Mouse (Mus musculus): ENCODE results near the gene Lax1. TPM values are rescaled to one million over a fixed set of nuclear protein-coding genes. Genes with fewer than 3 reads are reported as not detected.
A peak's percentile ranks its signal among the peaks of the same experiment; 100 is the strongest.

Gene Lax1
- polyA plus RNA-seq, 1 experiment from 2014 or later, result 0.25 TPM

GRCm38 (mm10) chr1:133692195-133692594 lies 2.3 kb upstream of the Lax1 start:
- H3K4me3 ChIP-seq (ENCODE audit: low read depth, low read length), result no peak overlapping the region
- no peak overlapping the region for H3K4me2 ChIP-seq
- H3K27ac ChIP-seq (ENCODE audit: low read depth), result no peak overlapping the region
- ATAC-seq (ENCODE audit: insufficient read depth) (no peak), DNase-seq (no peak)
- no peaks in the 10 kb centered on the region for H3K27me3 ChIP-seq (ENCODE audit: insufficient read depth, low read length)
- H3K9me3 ChIP-seq (ENCODE audit: low read depth, low read length), result no peaks in the 10 kb centered on the region
- TF ChIP-seq CTCF (IDR thresholded peaks at IDR 0.05; ENCODE audit: low read depth), result no peak
- WGBS, result 40% methylated on average over 4 of the region's 4 CpGs
- H3K4me1 ChIP-seq (ENCODE audit: insufficient read depth), result peaks cover 20% of the 10 kb centered on the region
- no peaks in the 10 kb centered on the region for H3K36me3 ChIP-seq (ENCODE audit: insufficient read depth)
- H3K9ac ChIP-seq, result no peak overlapping the region

DNA sequence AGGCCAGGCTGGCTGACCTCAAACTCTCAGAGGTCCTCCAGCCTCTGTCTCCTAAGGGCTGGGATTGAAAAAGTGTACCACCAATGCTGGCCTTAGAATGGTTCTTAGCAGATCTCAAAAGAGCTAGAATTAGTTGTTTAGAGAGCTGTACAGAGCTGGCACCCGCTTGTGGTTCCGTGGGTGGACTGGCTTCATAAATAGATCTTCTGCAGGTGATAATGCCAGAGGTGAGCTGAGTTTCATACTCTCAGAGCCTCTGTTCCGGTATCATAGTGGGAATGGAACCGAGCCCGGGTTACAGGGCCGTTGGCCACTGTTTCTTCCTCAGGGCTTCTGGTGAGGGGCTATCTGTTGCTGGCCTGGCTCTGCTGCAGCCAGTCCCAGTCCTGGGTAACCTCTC lies 1.1 kb upstream of the Lax1 start:
- Histone ChIP-seq H3K27me3 (ENCODE audit: insufficient read depth, low read length) (no peaks in the 10 kb centered on the region), H3K36me3 (ENCODE audit: insufficient read depth) (no peaks in the 10 kb centered on the region), H3K4me1 (ENCODE audit: insufficient read depth) (peaks cover 16% of the 10 kb centered on the region), H3K27ac (ENCODE audit: low read depth) (no peak overlapping the region), H3K4me3 (ENCODE audit: low read depth, low read length) (no peak overlapping the region), H3K4me2 (no peak overlapping the region), H3K9ac (no peak overlapping the region), H3K9me3 (ENCODE audit: low read depth, low read length) (no peaks in the 10 kb centered on the region)
- ATAC-seq (ENCODE audit: insufficient read depth) (no peak), DNase-seq (no peak)
- WGBS, result 88% methylated on average over 6 of the region's 6 CpGs
- TF ChIP-seq CTCF (IDR thresholded peaks at IDR 0.05; ENCODE audit: low read depth), result no peak

GRCm38 (mm10) chr1:133688301-133688700 lies 1.6 kb downstream of the Lax1 start:
- H3K4me2 ChIP-seq, result no peak overlapping the region
- DNase-seq (no peak), ATAC-seq (ENCODE audit: insufficient read depth) (no peak)
- no peak for TF ChIP-seq CTCF (IDR thresholded peaks at IDR 0.05; ENCODE audit: low read depth)
- 0 out of 2 replicates have a peak, but pooled peaks cover 2% of the 10 kb centered on the region for H3K4me1 ChIP-seq (ENCODE audit: insufficient read depth)
- H3K4me3 ChIP-seq (ENCODE audit: low read depth, low read length), result no peak overlapping the region
- 69% methylated on average over 7 of the region's 7 CpGs for WGBS
- no peak overlapping the region for H3K27ac ChIP-seq (ENCODE audit: low read depth)
- no peak overlapping the region for H3K9ac ChIP-seq
- H3K27me3 ChIP-seq (ENCODE audit: insufficient read depth, low read length), result no peaks in the 10 kb centered on the region
- no peaks in the 10 kb centered on the region for H3K9me3 ChIP-seq (ENCODE audit: low read depth, low read length)
- no peaks in the 10 kb centered on the region for H3K36me3 ChIP-seq (ENCODE audit: insufficient read depth)

- H3K4me3 ChIP-seq (ENCODE audit: low read depth, low read length), result no peak overlapping the region
- no peak overlapping the region for H3K27ac ChIP-seq (ENCODE audit: low read depth)
- H3K36me3 ChIP-seq (ENCODE audit: insufficient read depth), result no peaks in the 10 kb centered on the region
- no peaks in the 10 kb centered on the region for H3K9me3 ChIP-seq (ENCODE audit: low read depth, low read length)
- DNase-seq (peak; percentile 55), ATAC-seq (ENCODE audit: insufficient read depth) (0 out of 2 replicates have a peak, but pooled peaks have one; percentile 41)
- H3K4me2 ChIP-seq, result no peak overlapping the region
- H3K27me3 ChIP-seq (ENCODE audit: insufficient read depth, low read length), result no peaks in the 10 kb centered on the region
- H3K9ac ChIP-seq, result no peak overlapping the region
- TF ChIP-seq CTCF (IDR thresholded peaks at IDR 0.05; ENCODE audit: low read depth), result no peak
- H3K4me1 ChIP-seq (ENCODE audit: insufficient read depth), result 0 out of 2 replicates have a peak, but pooled peaks cover 2% of the 10 kb centered on the region
- WGBS, result 68% methylated on average over 10 of the region's 10 CpGs
Measured at GRCm38 (mm10) chr1:133685749-133686519, 4.0 kb downstream of the Lax1 start.

DNA sequence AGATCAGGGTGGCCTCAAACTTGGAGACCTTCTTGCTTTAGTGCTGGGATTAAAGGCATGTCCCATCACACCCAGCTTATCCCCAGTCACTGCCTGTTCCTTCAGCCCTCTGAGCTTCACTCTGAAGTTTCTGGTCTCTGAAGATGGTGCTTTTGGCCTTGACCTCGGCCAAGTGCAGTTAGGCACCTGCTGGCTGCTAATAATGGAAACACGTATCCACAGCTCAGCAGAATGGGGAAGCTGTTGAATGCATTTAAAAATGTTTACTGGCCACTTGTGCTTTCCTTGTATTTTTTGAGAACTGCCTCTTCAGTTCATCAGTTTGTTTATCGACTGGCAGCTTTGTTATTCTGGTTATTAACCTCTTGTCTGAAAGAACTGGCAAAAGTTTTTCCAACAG lies 18.1 kb downstream of the Lax1 start:
- no peaks in the 10 kb centered on the region for H3K36me3 ChIP-seq (ENCODE audit: insufficient read depth)
- H3K4me3 ChIP-seq (ENCODE audit: low read depth, low read length), result no peak overlapping the region
- H3K4me2 ChIP-seq, result no peak overlapping the region
- WGBS, result 69% methylated on average over 3 of the region's 3 CpGs
- DNase-seq (no peak), ATAC-seq (ENCODE audit: insufficient read depth) (no peak)
- no peak for TF ChIP-seq CTCF (IDR thresholded peaks at IDR 0.05; ENCODE audit: low read depth)
- no peaks in the 10 kb centered on the region for H3K27me3 ChIP-seq (ENCODE audit: insufficient read depth, low read length)
- no peaks in the 10 kb centered on the region for H3K9me3 ChIP-seq (ENCODE audit: low read depth, low read length)
- H3K9ac ChIP-seq, result no peak overlapping the region
- H3K27ac ChIP-seq (ENCODE audit: low read depth), result no peak overlapping the region
- H3K4me1 ChIP-seq (ENCODE audit: insufficient read depth), result no peaks in the 10 kb centered on the region

GRCm38 (mm10) chr1:133671266-133671665 lies 18.6 kb downstream of the Lax1 start:
- no peak overlapping the region for H3K4me2 ChIP-seq
- no peak overlapping the region for H3K9ac ChIP-seq
- no peaks in the 10 kb centered on the region for H3K27me3 ChIP-seq (ENCODE audit: insufficient read depth, low read length)
- H3K27ac ChIP-seq (ENCODE audit: low read depth), result no peak overlapping the region
- no peaks in the 10 kb centered on the region for H3K36me3 ChIP-seq (ENCODE audit: insufficient read depth)
- H3K4me1 ChIP-seq (ENCODE audit: insufficient read depth), result no peaks in the 10 kb centered on the region
- DNase-seq (no peak), ATAC-seq (ENCODE audit: insufficient read depth) (no peak)
- no peak overlapping the region for H3K4me3 ChIP-seq (ENCODE audit: low read depth, low read length)
- TF ChIP-seq CTCF (IDR thresholded peaks at IDR 0.05; ENCODE audit: low read depth), result no peak
- 85% methylated on average over 3 of the region's 3 CpGs for WGBS
- no peaks in the 10 kb centered on the region for H3K9me3 ChIP-seq (ENCODE audit: low read depth, low read length)

DNA sequence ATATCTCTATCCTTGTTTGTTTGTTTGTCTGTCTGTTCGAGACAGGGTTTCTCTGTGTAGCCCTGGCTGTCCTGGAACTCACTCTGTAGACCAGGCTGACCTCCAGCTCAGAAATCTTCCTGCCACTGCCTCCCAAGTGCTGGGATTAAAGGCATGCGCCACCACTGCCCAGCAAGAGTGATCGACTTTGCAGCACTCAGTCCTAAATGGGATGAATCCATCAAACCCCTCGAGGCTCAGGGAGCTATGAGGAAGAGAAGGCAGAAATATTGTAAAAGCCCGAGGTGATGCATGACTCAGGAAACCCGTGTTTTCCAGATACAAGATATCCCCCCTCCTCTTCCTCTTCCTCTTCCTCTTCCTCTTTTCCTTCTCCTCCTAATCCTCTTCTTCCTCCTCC lies 19.1 kb downstream of the Lax1 start:
- H3K9me3 ChIP-seq (ENCODE audit: low read depth, low read length), result no peaks in the 10 kb centered on the region
- no peaks in the 10 kb centered on the region for H3K27me3 ChIP-seq (ENCODE audit: insufficient read depth, low read length)
- no peak for DNase-seq
- 72% methylated on average over 6 of the region's 6 CpGs for WGBS
- TF ChIP-seq CTCF (IDR thresholded peaks at IDR 0.05; ENCODE audit: low read depth), result no peak
- no peaks in the 10 kb centered on the region for H3K36me3 ChIP-seq (ENCODE audit: insufficient read depth)
- H3K4me3 ChIP-seq (ENCODE audit: low read depth, low read length), result no peak overlapping the region
- ATAC-seq (ENCODE audit: insufficient read depth), result no peak
- no peak overlapping the region for H3K9ac ChIP-seq
- no peak overlapping the region for H3K4me2 ChIP-seq
- H3K4me1 ChIP-seq (ENCODE audit: insufficient read depth), result no peaks in the 10 kb centered on the region
- H3K27ac ChIP-seq (ENCODE audit: low read depth), result no peak overlapping the region

Data from lung, embryonic 14.5 days (tissue).